Mouse (Mus musculus): ENCODE data around the gene Zkscan6.

DNA sequence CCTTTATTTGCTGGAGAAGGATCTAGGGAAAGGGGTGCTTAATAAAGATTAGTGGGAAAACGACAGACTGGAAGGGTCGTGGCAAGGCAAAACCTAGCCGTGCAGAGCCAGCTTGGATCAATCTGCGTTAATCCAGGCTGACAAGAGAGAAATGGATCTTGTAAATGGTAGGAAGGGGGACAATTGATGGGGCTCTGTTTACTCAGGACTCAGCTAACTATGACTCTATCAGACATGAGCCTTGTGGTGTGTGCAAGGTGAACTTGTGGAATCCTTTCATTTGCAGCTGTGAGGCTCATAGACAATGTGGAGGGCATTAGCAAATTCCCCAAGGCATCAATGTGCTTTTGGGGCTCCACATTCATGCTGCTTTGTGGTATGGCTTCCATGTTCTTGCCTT, 54.5 kb downstream of the Zkscan6 start:
- TF ChIP-seq POLR2A (IDR thresholded peaks at IDR 0.05; ENCODE audit: low read depth, low read length) (no peak), CTCF (conservative IDR thresholded peaks at IDR 0.05; ENCODE audit: insufficient read depth, insufficient read length, low read depth, low read length) (no peak)

Data from kidney, adult 2 months (tissue).